Mouse (Mus musculus): ENCODE data around the gene Ndufs5.

The Ndufs5 gene

DNA sequence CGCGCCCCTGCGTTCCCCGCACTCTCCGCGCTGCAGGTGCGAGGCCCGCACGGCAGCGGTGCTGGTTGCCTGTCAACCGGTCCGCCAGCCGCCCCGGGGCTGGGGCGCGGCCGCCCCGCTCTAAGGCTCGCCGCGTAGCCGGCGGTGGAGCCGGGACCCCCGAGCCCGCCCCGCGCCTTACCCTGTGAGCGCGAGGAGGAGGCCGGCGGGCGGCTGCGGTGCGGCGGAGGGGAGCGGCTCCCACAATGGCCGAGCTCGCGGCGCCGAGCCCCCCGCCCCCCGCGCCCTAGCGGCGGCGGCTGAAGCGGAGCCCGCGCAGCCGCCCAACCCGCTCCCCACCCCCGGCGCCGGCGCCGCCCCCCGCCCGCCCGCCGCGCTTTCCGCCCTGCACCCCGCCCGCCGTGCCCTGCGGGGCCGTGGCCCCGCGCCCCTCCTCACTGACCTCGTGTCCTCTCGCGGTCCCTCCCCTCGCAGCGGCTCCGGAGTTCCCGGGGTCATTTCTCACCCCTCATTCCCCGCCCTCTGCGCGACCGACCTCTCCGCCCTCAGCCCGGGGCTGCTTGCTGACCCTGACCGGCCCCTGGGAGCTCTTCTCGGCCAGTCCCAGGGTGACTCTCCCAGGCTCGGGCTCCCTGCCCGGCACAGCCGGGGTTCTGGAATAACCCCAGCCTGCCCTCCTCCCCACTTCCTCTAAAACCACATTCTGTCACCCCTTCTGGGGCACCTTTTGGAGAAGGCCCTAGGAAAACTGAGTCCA is 30.8 kb downstream of the Ndufs5 start:
- peak; percentile 38 for DNase-seq

DNA sequence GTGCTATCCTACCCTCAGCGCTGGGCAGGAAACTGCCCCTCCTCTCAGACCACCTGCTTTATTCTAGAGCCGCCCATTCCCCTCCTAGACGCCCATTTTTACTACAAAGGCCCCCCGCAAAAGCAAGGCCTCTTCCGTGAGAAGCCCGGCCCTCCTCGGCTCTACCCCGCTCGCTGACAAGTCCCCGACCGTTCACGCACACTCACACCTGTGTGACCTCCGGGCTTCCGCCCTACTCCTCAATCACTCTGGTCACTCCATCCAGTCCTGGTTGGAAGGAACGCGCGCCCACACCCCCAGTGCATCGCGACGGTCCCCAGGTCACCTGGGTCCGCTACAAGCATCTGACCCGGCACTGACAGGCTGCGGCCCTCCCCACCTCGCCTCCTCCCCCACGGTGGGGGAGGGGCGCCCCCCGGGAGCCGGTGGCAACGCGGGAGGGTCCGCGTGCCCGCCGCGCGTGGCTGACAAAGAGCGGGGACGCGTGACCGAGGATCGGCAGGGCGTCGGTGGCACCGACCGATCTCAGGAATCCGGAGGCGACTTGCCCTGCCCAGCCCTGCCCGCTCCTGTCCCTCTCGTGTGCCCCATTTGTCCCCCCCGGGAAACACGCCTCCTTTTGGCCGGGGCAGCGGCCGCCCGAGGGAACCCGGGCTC is 31.5 kb downstream of the Ndufs5 start:
- DNase-seq = no peak

DNA sequence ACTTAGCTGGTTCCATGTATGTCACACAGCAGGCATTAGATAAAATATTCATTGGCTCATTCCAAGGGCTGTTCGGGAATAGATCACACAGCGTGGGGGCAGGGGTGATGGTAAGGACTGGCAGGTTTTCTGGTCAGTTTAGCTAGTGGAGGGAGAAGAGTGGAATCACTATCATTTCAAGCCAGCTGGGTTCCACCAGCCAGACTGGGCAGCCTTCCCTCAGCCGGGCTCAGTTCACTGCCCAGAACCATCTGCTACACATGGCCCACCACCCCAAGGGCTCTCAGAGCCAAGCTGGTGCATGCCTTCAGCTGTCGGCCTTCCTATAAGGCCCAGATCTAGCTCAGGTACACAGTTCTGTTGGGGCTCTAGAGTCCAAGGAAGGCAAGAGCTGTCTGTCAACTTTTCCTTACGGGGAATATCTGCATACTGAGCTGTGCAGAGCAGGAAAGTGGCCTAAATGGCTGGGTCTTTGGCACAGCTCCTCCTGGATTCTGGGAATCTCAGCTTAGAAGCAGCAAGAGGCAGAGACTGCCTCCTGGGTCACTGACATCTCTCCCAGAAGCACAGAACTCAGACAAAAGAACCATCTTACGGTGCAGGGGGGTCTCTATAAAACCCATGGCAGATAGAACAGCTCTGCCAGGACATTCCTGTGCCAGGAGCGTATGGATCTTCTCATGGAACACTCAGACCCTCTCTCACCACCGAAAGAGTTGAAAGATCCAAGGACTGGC is 32.3 kb downstream of the Ndufs5 start:
- no peak for DNase-seq

DNA sequence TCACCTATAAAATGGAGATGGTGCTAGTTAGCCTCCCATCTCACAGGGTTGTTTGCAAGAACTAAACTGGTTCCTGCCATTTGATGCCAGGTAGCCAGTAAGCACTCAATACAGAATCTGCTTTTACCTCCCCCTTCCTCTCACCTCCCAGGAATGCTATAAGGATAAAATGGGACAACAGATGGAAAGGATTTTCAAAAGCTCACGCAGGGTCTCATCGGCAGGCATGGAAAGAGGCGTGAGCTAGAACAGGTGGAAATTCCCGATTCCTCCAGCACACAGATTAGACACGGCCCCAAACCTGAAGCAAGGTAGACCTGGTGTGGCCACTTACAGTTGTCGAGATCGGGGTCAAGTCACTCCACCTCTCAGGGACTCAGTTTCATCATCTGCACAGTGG is 33.0 kb downstream of the Ndufs5 start:
- DNase-seq = no peak

DNA sequence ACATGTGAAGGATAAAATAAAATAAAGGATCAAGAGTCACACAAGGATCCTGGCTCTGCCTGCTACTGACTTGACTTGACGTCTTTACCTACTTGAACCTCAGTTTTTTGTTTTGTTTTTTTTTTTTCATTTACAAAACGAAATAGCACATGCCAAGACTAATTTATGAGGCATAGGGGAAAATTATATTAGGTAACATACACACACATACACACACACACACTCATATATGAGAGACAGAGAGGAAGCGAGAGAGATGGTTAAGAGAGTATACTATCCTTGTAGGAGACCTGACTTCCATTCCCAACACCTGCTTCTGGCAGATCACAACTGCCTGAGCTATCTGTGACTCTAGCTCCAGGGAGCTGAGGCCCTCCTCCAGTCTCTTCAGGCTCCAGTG is 33.7 kb downstream of the Ndufs5 start, which contains the start of gene Macf1:
TSS of gene Macf1 (minus strand) at position 101 of the 400 bp plus-strand sequence.
- no peak for DNase-seq

DNA sequence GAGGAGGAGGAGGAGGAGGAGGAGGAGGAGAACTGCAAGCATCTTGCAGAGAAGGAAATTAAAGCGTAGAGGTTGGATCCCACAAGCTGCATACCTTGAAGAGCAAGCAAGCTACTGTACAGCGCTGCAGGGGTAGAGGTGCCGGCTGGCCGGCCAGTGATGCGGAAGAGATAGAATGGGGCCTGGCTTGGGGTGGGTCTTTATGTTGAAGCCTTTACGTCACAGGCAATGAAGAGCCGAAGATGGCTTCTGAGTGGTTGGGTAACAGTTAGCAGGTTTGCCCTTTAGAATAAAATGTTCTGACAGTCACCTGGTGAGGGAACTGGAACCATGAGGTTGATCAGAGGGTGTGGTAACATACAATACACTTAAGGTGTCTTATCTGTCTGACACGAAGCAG is 35.7 kb downstream of the Ndufs5 start:
- no peak for DNase-seq

DNA sequence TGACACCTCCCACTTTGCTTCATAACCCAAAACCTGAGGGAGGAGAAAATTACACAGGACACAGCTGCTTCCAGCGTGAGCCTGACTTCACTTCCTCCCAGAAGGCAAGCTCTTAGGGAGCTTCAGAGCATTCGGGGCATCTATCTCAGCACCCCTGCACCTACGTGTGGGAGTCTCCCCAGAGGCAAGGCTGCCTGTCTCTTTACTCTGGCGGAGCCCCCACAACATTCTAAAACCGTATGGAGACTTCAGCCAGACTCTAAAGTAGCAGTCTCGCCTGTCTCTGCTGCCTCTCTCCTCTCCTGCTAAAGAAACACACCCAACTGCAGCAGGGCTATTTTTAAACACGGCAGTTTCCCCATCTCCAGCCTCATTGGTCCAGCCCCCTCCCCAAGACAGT is 37.0 kb downstream of the Ndufs5 start:
- no peak for DNase-seq

DNA sequence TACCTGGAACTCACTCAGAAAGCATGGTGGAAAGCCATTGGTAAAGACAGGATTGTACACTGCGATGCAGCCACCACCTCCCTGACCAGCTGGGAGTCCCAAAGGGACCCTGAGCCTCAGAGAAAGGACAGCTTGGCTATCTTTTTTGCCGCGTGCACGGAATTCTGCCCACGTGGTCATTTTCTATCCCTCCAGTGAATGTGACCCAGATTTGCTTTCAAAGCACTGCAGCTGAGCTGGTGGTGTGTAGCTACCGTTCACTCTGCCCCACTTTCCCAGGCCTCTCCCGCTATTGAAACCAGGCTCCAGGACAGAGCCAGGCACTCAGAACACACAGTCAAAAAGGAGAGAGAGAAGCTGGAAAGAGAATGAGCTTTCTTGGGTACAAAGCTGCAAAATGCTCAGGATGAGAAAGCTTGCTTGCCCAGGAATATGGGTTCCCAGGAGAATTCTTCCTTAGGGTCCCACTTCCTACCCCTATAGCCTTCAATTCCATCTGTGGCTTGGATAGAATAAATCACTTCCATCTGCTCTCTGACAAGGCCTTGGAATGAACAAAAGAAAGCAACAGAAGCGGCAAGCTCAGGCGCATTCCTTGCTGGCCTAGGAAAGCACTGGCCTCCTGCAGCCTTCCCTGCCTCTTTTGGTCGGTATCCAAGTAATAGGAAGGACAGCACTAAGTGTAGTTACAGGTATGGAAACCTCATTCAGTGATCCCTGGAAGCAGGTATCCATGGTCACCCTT is 40.8 kb downstream of the Ndufs5 start:
- DNase-seq = no peak

DNA sequence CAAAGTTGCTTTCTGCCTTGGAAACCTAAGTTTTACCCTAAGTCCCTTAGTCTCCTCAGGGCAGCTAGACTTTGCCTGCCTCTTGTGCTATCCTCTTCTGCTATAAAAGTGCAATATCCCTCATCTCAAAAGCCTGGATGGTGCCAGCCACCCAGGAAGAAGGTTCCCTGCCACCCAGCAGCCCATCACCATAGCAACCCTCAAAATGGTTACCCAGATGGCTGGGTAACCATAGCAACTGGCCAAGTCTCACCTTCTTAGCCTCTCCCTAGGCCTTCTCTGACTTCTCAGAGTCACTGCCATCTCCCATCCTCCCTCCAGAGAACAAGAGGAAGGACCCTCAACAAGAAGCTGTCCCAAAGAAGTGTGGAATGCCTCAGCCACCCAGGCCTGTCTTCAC is 47.4 kb downstream of the Ndufs5 start:
- DNase-seq = no peak

DNA sequence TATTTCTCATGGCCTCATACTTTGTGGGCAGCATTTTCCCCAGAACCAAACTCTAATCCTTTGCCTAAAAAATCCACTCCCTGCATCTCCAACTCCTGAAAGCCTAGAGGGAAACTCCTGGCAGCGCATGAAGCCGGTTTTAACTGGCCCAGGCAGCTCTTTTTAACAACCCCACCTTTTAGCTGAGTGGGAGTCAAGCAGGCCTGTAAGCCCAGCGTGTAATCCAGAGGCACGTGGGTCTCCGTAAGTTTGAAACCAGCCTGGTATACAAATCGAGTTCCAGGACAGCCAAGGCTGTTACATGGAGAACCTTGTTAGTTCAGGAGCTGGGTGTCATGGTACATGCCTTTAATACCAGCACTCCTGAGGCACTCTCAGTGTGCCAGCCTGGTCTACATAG is 48.3 kb downstream of the Ndufs5 start:
- no peak for DNase-seq

DNA sequence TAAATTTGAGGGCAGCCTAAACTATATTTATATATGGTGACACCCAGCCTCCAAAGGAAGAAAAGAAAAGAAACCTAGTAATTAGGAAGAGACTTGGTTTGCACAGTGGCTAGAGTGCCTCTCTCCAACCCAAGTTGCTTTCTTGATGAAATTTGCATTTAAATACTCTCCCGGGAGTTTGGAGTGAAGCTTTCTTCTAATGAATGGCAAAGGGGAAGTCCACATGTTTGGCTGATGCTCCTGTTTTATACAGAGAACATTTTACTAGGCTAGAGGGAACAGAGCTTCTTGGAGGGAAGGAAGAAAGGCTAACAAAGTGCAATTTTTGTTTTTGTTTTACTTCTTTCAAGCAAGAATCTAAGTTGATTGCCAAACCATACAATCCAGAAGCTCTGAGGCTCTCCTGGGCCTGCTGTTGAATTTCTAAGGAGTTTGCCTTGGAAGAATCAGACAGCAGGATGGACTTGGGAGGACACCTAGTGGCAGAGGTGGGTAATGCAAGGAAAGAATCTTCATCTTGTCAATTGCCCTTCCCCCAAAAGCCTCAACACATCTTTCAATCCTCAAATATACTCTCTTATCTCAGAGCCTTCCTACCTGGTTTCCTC is 50.6 kb downstream of the Ndufs5 start:
- DNase-seq = peak; percentile 88

DNA sequence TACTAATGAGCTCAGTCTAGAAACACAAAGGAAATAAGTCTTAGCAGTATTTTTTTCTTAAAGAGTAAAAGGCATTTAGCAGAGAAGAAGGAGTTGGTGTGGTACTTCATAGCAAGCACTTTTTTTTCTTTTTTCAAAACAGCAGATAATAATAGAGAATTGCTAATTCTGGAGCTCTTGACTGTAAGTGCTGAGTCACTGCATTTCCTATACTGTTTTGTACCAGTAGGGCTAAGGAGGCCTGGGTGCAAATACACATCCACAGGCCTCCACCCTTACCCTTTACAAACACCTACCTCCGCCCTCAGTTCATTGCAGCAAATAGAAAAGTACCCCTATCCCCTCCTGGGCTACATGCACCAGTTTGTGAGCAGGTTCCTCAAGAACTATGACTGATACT is 51.5 kb downstream of the Ndufs5 start:
- DNase-seq = no peak

DNA sequence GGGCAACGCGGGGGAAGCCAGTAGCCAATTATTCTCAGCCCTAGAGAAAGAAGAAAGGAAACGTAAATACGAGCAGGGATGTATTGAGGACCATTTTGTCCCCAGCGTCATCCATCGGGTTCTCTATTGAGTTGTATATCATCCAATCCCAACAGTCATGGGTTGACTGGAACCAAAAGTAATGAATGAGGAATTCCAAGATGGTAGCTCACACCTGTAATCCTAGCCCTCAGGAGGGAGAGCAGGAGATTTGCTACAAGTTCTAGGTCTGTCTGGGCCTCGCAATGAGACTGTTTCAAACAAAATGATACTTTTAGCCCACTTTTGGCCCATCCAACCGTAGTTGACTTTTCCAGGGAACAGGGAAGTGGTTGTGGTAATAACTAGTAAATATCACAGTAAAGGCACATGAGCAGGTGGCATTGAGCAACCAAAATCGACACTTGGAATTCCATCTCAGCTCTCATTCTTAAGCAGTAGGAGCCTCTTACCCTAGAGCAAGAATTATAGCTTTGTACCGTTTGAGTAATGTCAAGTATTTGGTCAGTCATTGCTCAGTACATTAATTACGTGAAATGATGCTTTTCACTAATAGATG is 52.2 kb downstream of the Ndufs5 start:
- peak; percentile 12 for DNase-seq

DNA sequence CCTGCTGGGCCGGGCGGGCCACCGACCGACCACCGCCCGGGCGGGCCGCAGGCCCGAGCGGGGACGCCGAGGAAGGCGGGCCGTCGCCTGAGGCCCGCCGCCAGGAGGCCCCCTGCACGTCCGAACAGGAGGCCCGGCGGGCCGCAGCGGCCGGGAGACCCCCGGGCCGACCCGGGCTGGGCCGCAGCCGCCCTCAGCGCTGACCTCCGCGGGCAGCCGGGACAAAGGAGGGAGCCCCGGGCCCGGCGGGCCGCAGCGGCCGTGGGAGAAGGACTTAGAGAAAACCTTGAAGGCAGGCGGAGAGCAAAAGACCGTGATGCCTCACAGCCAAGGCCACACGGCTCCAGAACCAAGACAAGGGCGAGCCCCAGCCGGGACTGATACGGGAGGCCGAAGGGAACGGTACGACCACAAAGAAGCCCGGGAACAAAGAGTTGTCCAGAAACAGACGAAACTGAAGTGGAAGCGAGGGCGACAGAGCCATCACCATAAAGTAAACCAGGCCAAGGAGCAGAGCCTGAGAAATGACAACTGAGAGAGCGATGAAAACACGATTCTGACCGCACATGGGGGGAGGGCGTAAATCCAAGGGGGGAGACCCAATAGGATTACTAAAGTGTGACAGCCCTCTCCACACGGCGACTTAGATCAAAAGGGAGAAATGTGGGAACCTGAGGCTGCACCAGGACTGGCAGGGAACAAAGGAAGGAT is 52.9 kb downstream of the Ndufs5 start:
- DNase-seq = peak; percentile 36

DNA sequence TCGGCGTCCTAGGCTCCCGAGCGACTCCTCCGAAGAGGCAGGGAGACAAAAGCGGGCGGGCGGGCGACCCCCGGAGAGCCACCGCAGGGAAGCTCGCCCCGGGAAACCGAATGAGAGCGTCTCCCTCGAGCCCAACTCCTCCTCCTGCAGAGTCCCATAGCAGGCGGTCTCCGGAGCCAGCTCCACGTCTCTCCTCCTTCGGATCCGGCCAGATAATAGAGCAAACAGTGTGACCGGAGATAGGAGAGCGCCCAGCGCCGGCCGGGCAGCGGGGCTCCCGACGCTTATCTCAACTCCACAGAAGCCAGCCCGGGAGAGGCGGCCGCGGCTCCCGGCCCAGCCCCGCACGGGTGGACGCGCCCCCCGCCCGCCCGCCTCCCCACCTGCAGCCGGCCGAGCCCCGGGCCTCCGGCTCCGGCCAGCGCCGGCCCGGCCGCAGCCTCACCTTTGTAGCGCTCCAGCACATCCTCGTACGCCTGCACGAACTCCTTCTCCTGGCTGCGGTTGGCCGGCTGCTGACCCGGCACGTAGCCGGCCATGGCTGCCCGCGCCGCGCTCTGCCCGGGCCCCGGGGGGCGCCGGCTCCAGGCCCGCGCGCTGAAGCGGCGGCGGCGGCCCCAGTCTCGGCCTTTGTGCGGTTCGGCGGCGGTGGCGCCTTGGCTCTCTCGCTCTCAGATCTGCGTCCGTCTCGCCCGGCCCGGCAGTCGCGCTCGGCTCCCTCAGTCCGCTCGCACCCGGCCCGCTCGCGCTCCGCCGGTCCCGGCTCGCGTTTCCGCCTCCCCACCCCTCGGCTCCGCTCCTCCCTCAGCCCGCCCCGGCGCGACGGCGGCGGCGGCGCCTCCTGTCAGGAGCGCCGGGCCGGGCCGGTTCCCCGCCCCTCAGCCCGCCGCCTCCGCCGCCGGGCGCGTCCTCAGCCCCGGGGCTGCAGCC is 53.7 kb downstream of the Ndufs5 start:
- peak; percentile 80 for DNase-seq

DNA sequence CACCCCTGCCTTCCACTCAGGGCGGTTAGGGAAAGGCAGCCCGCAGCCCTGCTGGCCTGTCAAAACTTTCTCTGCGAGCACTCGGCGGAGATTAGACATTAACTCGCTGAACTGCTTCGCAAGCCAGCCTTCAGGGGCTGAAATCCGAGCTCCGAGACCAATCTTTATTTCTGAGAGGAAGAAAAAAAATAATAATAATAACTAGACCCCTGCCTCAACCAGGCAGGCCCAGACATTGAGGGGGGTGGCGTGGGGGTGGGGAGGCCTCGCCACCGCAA is 54.4 kb downstream of the Ndufs5 start:
- DNase-seq = peak; percentile 35

DNA sequence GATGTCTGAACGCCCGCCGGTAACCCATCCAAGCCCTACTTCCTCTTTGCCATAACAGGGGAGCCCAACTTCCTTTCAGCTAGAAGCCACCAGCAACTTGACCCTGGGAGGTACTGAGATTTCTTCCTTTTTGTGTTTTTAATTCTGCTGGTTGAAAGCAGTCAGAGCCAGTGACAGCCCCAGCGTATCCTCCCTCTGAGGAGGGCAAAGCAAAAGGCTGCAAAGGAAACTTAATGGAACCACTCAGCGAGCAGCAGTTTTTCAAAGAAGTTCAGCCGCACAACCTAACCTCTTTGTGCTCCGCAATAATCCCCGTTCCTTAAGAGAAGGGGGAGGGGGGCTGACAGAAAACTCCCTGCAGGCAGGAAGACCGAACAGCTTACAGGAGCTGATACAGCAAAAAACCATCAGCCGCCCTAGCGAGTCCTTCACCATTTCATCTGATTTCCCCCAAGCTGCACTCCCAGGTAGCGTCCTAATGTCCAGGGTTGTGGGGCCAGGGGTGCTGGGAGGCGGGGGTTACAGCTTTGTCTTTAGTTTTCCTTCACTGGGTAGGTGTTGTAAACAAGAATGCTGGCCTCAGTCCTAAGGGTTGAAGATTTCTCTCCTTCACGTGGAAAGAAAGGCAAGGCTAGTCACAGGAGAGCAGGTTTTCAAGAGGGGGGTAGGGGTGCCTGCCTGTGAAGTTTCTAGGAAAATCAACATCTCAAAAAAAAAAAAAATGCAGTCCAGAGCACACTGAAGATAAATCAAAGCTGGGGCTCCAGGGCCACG is 54.9 kb downstream of the Ndufs5 start:
- no peak for DNase-seq
